Mouse (Mus musculus) heart, adult 18-20 months (tissue): ENCODE measurements around the gene Slc39a11. TPM values are rescaled to one million over a fixed set of nuclear protein-coding genes. Genes with fewer than 3 reads are reported as not detected.

Experiments used
- DNase-seq, 2 experiments: peaks; one replicate each; pipeline ENCODE4 v3.0.0; 2021 to 2022; ENCODE audit warnings: mixed read lengths in 1 of 2
- total RNA-seq, 2 experiments: library from RNA; stranded (reverse); gene quantifications; 2 replicates each; pipeline ENCODE4 v1.2.3; 2021

Slc39a11 gene
- total RNA-seq, 2 experiments from 2014 or later: 3.3 to 4.8 TPM

GRCm38 (mm10) chr11:113539502-113540209 lies 110.2 kb downstream of the Slc39a11 start:
- peak; percentile 42 to 53 for DNase-seq

GRCm38 (mm10) chr11:113539079-113539478 lies 110.8 kb downstream of the Slc39a11 start:
- DNase-seq: no peak

DNA sequence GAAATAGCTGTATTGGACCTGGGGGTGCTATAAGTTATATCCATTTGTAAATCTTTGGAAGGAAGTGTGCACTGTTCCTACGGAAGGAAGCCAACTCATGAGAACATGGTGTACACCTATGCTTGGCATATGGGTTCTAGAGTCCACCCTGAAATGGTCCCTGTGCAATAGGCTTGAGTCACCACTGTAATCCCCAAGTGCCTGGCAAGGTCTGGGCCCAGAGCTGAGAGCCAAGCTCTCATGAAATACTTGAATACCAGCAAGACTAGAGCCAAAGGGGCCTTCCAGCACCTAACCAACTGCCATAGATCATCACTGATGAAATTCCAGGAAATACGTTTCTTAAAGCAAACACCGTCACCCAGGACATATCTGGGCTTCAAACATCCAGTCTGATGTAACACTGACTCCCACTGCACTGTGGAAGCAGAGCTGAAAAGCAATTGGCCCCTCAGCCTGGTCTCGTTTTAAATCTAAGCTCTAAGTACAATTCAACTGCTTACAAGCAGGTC lies 111.4 kb downstream of the Slc39a11 start:
- no peak for DNase-seq

- no peak for DNase-seq
These were observed 112.2 kb downstream of the Slc39a11 start for GRCm38 (mm10) chr11:113537715-113538114.

GRCm38 (mm10) chr11:113537199-113537586 lies 112.7 kb downstream of the Slc39a11 start:
- no peak for DNase-seq

DNA sequence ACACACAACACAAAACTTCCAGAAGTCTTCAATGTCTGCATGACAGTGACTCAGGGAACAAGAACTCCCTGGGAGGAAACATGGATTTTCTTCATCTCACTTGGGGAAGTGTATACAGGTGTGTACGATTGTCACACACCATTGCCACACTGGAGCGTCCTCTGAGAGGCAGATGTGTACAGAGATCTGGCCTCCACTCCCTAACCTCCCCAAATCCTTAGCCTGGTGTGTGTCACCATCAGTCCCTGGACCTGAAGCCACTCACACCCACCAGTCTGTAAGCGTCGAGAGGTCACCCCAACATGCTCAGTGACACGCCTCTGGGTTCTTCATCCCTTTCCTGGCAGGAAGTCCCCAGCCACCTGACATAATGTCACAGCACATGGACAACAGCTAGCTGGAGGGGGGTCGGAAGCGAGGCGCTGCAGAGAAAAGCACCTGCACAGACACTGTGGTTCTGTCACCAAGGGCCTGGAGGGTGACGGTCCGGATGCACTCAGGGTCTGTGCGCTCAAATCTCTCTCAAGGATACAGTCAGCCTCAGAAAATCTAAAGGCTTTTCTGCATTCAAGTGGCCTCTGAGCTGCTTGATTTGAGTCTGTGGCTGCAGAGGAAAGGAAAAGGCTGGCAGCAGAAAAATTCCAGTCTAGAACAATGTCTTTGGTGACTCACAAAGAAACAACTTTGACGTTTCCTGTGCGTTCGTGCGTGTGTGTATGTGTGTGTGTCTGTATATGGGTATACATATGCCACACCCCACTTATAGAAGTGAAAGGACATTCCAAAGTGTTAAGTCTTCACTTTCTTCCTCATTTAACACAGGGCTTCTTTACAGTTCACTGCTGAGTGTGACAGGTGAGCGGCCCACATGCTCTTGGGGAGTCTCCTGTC lies 113.3 kb downstream of the Slc39a11 start:
- no peak for DNase-seq

GRCm38 (mm10) chr11:113534341-113534740 lies 115.5 kb downstream of the Slc39a11 start:
- DNase-seq: no peak

GRCm38 (mm10) chr11:113533931-113534330 lies 115.9 kb downstream of the Slc39a11 start:
- no peak for DNase-seq

DNA sequence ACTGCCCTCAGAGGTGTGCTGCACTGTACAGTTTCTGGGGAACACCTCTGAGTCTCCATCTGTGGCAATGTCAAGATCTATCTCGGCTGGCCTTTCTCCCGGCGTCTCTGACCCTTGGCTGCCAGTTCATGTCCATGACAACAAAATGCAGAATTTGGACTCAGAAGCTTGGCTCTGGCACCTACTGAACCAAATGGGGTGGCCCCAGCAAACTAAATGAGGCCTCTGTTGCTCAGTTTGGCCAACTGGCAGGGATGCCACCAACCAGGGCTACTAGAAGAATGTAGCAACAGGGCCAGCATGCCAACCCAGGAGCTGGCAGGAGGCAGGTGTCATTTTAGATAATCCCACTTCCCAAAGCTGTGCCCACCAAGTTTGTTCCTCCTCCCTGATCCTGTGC lies 121.5 kb downstream of the Slc39a11 start:
- no peak for DNase-seq

DNA sequence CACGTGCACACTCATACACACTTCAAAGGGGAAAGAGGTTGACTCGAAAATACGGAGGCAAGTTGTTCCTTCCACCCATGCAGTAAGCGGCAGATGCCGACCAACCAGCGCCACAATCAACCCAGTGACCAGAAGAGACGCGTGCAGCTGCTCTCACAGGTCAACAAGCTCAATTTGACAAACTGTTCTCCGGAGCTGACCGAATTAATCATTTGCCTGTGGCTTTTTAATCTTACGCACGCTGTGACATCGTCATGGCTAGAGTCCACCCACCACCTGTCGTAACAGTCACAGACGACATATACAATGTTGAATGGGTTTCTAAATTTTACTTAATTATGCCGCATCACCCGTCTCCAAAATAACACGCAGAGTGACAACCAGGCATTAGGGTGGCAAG lies 124.1 kb downstream of the Slc39a11 start:
- no peak for DNase-seq

DNA sequence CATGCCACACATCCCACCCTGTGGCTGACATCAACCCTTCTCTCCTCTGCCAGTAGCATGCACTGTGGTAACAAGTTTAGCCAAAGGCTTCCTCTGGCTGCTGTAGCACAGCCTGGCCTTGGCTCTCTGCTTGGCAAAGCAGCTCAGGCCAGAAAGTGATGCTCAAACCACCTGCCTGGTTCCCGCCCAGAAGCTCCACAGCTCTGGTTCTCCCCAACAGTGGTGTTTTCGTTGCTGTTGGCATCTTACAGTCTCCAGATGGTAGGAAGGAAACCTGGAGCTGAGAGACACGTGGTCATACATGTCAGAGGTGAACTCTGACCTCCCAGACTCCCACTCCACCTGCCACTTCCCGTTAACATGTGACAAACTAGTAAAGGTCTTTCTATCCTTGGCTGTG lies 127.2 kb downstream of the Slc39a11 start:
- no peak for DNase-seq

DNA sequence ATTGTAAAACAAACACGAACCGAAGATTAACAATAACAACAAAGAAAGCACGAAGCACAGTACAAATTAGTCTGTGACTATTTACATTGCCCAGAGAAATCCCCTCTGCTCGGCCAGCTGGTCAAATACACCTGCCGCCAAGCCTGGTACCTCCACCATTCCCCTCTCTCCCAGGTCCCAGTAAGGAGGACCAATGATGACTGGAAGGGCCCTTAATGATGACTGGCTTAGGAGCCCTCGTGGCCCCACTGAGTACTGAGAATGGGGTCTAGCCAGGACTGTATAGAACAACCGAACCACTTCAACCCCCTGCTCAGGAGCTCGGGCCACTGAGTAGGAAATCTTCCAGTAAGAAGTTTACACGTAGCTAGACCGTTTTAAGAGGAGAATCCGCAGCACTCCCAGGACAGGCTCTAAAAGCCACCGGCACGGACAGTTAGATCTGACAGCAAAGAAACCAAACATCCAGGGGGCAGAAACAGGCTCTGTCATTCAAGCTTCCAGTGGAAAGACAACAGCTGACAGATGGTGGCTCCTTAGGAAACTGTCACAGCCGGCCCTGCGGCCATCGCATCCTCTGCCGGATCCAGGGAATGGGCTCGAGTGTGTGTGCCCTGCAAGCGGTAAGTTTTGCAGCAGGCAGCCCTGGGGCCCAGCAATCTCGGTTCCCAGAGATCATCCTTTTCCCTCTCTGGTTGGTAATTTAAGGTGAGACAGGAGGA lies 128.2 kb downstream of the Slc39a11 start:
- no peak for DNase-seq

GRCm38 (mm10) chr11:113520851-113521461 lies 128.9 kb downstream of the Slc39a11 start:
- DNase-seq: no peak

- DNase-seq: no peak
These were observed 129.5 kb downstream of the Slc39a11 start for GRCm38 (mm10) chr11:113520373-113520772.

GRCm38 (mm10) chr11:113519973-113520372 lies 129.9 kb downstream of the Slc39a11 start:
- no peak for DNase-seq

DNA sequence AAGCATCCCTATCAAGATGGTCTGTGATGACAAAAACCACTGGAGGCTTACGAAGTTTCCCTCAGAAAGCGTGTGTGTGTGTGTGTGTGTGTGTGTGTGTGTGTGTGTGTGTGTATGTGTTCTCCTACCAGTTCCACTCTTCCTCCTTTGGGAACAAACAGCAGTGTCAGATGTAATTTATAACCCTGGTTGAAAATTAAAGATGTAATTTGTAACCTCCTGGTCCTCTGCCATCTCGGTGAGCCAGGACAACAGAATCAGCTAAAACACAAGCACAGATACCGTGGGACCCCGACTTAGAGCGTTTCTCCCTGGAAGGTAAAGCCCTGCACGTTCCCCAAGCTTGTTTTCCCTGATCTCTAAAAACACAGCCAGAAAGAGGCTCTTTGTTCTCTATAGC lies 131.7 kb downstream of the Slc39a11 start:
- no peak for DNase-seq

DNA sequence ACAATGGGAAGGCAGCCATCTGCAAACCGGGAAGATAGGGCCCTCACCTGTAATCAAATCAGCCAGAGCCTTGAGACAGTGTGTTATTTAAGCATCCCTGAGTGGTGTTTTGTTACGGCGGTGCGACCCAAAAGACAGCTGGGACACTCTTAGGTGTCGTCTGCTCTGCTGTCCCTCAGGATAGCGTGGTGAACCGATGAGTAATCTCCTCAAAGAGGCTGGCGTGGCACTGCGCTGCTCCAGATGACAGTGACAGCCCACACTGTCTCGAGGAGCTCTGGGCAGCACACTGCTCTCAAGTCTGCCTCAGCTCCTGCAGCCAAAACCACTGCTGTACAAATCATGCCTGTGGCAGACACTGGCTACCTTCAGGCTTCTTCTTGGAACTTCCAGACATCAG lies 133.7 kb downstream of the Slc39a11 start:
- DNase-seq: no peak

- no peak for DNase-seq
These were observed 136.9 kb downstream of the Slc39a11 start for GRCm38 (mm10) chr11:113512976-113513375.

DNA sequence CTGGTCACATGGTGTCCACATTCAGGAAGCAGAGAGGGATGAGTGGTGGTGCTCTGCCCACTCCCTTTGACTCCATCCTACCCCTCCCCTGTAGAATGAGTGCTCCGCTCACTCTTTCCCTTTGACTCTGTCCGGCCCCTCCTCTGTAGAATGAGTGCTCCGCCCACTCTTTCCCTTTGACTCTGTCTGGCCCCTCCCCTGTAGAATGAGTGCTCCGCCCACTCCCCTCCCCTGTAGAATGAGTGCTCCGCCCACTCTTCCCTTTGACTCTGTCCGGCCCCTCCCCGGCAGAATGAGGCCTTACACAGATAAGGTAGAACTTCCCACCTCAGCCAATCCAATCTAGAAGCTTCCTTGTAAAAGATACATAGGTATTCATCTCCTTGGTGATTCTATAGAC lies 137.7 kb downstream of the Slc39a11 start:
- no peak for DNase-seq

GRCm38 (mm10) chr11:113510969-113511625 lies 138.8 kb downstream of the Slc39a11 start:
- DNase-seq: no peak

- no peak for DNase-seq
These were observed 139.6 kb downstream of the Slc39a11 start for GRCm38 (mm10) chr11:113510249-113510648.
